Mouse (Mus musculus): ENCODE measurements around the gene Mark3.

- TF ChIP-seq CTCF (conservative IDR thresholded peaks at IDR 0.05 in 1 of 2, IDR thresholded peaks at IDR 0.05 in 1 of 2; ENCODE audit: low read depth in 2 of 2, low read length in 2 of 2) = no peak
- TF ChIP-seq ZNF384 (IDR thresholded peaks at IDR 0.05; ENCODE audit: low read depth, low read length) = no peak
- TF ChIP-seq UBTF (IDR thresholded peaks at IDR 0.05; ENCODE audit: low read depth, low read length) = no peak
- TF ChIP-seq ETS1 (conservative IDR thresholded peaks at IDR 0.05; ENCODE audit: low read depth, low read length) = no peak
- TF ChIP-seq ELF1 (IDR thresholded peaks at IDR 0.05; ENCODE audit: low read depth, low read length) = no peak
- TF ChIP-seq POLR2AphosphoS2 (IDR thresholded peaks at IDR 0.05; ENCODE audit: low read depth, low read length) = no peak
- TF ChIP-seq ZMIZ1 (IDR thresholded peaks at IDR 0.05; ENCODE audit: low read depth, low read length) = no peak
- no peak for TF ChIP-seq POLR2A (IDR thresholded peaks at IDR 0.05; ENCODE audit: low read depth, low read length)
- no peak for TF ChIP-seq CHD2 (IDR thresholded peaks at IDR 0.05; ENCODE audit: low read length)
These were observed 96.7 kb downstream of the Mark3 start for GRCm38 (mm10) chr12:111670976-111671375.
